Mouse (Mus musculus): Measurements from ENCODE around the gene Tsc22d3. TPM values are rescaled to one million over a fixed set of nuclear protein-coding genes. Genes with fewer than 3 reads are reported as not detected.
"Not testable (repeated sequence)": the region's sequence is repeated elsewhere in the genome, so short reads cannot be mapped to it uniquely, and the experiment has no call there.

The Tsc22d3 gene
- polyA plus RNA-seq, 1 experiment from 2014 or later: 132 TPM

DNA sequence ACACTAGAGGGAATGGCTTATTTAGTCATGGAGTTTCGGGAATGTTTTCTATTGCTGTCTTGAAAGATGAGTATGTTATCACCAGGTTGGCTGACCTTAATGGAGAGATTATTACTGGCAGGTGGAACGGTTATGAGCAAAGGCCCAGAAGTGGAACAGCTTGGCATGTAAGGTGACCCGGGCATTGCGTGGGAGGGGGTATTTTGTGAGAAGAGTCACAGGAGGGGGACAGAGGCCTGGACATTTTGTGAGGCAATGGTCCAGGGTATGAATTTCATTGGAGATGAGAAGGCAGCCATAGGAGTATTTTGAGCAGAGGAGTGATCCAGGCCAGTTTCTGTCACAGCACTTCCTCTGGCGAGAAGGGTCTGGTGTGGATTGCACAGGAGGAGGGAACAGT is 76.2 kb downstream of the Tsc22d3 start:
- H3K27me3 ChIP-seq (replicated peaks): peaks cover 13% of the 10 kb centered on the region; the same call in 1 of the 2 replicates
- no peak for ATAC-seq (ENCODE audit: low FRiP score)
- H3K9me3 ChIP-seq (replicated peaks): no peaks in the 10 kb centered on the region
- H3K4me2 ChIP-seq: no peak overlapping the region
- no peaks in the 10 kb centered on the region for H3K36me3 ChIP-seq
- 87% methylated on average over 5 of the region's 5 CpGs for WGBS
- no peaks in the 10 kb centered on the region for H3K4me1 ChIP-seq
- H3K9ac ChIP-seq (replicated peaks): no peak overlapping the region
- H3K27ac ChIP-seq (replicated peaks): no peak overlapping the region
- H3K4me3 ChIP-seq (replicated peaks): no peak overlapping the region

DNA sequence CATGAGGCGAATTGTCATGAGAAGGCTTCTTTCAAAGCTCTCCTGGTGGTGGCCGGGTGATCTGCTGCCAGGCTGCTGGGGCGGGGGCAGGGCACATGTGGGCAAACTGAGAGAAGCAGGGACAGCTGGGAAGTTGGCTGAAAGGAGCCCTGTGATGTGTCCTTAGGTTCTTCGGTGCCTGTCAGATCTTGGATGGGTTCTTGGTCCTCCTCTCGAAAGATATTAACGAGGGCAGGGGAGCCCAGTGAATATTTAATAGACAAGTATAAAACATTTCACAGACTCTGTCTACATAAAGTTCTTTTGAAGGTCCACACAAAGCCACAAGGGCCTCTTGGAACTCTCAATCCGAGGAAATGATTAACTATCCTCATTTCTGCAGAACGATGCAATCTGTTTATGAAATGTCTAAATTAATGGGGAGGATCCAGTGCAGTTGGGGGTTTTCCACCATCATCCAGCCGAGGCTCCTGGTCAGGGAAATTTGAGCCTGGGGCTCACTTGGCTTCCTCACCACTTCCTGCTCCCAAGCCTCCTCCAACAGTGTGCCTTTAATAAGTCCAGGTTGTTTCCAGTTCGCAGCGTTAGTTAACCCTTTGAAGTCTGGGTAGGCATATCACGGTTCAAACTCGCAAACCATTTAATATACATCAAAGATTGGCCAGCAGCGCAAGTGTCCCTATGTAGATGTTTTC is 78.2 kb downstream of the Tsc22d3 start:
- no peak for ATAC-seq (ENCODE audit: low FRiP score)
- Histone ChIP-seq H3K4me2 (no peak overlapping the region), H3K4me3 (replicated peaks) (no peak overlapping the region), H3K4me1 (no peaks in the 10 kb centered on the region), H3K9ac (replicated peaks) (no peak overlapping the region), H3K36me3 (no peaks in the 10 kb centered on the region), H3K27me3 (replicated peaks) (peaks cover 17% of the 10 kb centered on the region; the same call in 1 of the 2 replicates), H3K27ac (replicated peaks) (no peak overlapping the region), H3K9me3 (replicated peaks) (no peaks in the 10 kb centered on the region)
- WGBS: 73% methylated on average over 14 of the region's 14 CpGs

DNA sequence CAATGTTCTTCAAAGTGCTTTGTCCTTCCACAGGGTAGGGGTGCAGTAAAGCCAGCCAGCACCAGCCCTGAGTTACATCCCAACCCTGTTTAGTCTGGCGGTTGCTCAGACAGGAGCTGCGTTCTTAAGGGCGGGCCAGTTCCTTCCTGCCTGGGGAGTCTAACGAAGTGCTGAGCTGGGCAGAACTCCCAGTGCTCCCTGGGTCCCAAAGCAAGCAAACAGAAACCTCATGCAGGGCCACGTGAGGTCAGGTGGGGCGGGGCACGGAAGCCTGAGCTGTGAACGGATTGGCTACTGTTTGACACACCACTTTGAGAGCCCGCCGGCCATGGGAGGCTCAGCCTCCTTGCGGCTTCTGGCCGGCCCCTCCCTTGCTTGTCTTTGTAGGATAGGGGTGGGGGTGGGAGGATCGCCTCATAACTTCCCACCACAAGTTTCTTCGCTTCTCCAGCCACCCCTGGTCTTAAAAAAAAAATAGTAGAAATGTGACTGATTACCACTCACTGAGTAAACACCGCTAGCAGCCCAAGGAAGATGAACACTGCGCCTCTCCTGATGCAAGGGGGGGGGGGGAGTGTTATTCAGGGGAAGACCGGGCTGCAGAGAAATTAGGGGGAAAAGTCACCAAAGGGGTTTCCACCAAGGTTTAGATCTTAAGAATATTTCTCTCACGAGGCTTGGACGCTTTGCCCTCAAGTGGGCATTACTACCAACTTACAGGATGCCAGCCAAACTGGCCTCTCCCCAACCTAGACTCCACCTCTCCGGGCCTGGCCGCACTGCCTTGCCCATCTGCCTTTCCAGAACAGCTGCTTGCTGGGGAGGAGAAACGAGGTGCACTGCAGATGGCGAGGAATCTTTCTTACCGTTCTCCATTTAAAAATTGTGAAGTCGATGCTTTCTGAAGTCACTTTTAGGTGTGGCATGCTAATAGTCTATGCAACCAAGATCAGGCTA is 80.0 kb downstream of the Tsc22d3 start:
- 25% methylated on average over 23 of the region's 25 CpGs for WGBS
- H3K9ac ChIP-seq (replicated peaks): no peak overlapping the region
- H3K4me1 ChIP-seq: no peaks in the 10 kb centered on the region
- H3K36me3 ChIP-seq: no peaks in the 10 kb centered on the region
- peak overlapping the region; percentile 50 for H3K4me2 ChIP-seq
- peak overlapping the region; percentile 15; the same call in 1 of the 2 replicates for H3K4me3 ChIP-seq (replicated peaks)
- ATAC-seq (ENCODE audit: low FRiP score): peak; percentile 83
- peaks cover 17% of the 10 kb centered on the region; the same call in 1 of the 2 replicates for H3K27me3 ChIP-seq (replicated peaks)
- no peaks in the 10 kb centered on the region for H3K9me3 ChIP-seq (replicated peaks)
- no peak overlapping the region for H3K27ac ChIP-seq (replicated peaks)

GRCm38 (mm10) chrX:140518351-140518750 is 82.1 kb downstream of the Tsc22d3 start:
- H3K9ac ChIP-seq (replicated peaks): no peak overlapping the region
- no peak overlapping the region for H3K27ac ChIP-seq (replicated peaks)
- no peak overlapping the region for H3K4me2 ChIP-seq
- no peak overlapping the region for H3K4me3 ChIP-seq (replicated peaks)
- ATAC-seq (ENCODE audit: low FRiP score): no peak
- H3K4me1 ChIP-seq: no peaks in the 10 kb centered on the region
- WGBS: 88% methylated on average over 8 of the region's 8 CpGs
- H3K9me3 ChIP-seq (replicated peaks): no peaks in the 10 kb centered on the region
- no peaks in the 10 kb centered on the region for H3K36me3 ChIP-seq
- peaks cover 33% of the 10 kb centered on the region; the same call in 1 of the 2 replicates for H3K27me3 ChIP-seq (replicated peaks)

DNA sequence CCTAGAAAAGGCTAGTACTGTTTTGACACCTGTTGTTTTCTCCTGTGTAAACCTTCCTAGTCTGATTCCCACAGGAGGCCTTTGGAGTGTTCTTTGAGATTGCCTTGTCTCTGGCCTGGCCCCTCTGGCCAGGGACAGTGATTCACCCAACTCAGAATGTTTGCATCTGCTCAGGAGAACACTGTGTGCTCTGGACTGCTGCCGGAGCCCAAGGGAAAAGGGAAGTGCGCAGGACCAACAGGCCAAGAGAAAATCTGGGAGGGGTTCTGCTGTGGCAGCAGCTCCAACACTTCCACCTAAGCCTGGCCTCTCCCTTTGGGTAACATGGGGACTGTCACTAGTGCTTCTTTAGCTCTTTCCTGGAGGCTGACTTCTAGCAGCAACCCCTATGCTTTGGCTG is 87.1 kb downstream of the Tsc22d3 start:
- Histone ChIP-seq H3K36me3 (no peaks in the 10 kb centered on the region), H3K4me3 (replicated peaks) (no peak overlapping the region), H3K4me2 (no peak overlapping the region), H3K27me3 (replicated peaks) (peaks cover 36% of the 10 kb centered on the region), H3K9me3 (replicated peaks) (no peaks in the 10 kb centered on the region), H3K27ac (replicated peaks) (no peak overlapping the region), H3K9ac (replicated peaks) (no peak overlapping the region), H3K4me1 (peaks cover 5% of the 10 kb centered on the region; the same call in 1 of the 2 replicates)
- ATAC-seq (ENCODE audit: low FRiP score): no peak
- WGBS: 91% methylated on average over 2 of the region's 2 CpGs

- Histone ChIP-seq H3K9ac (replicated peaks) (no peak overlapping the region), H3K9me3 (replicated peaks) (no peaks in the 10 kb centered on the region), H3K36me3 (no peaks in the 10 kb centered on the region), H3K27me3 (replicated peaks) (peaks cover 38% of the 10 kb centered on the region), H3K27ac (replicated peaks) (no peak overlapping the region), H3K4me1 (peaks cover 5% of the 10 kb centered on the region; the same call in 1 of the 2 replicates), H3K4me3 (replicated peaks) (no peak overlapping the region), H3K4me2 (no peak overlapping the region)
- 51% methylated on average over 7 of the region's 7 CpGs for WGBS
- no peak for ATAC-seq (ENCODE audit: low FRiP score)
These were observed 88.5 kb downstream of the Tsc22d3 start for GRCm38 (mm10) chrX:140511687-140512651.

- H3K9me3 ChIP-seq (replicated peaks): no peaks in the 10 kb centered on the region
- peaks cover 5% of the 10 kb centered on the region; the same call in 1 of the 2 replicates for H3K4me1 ChIP-seq
- peak; percentile 50; the same call in 1 of the 2 replicates for ATAC-seq (ENCODE audit: low FRiP score)
- H3K4me3 ChIP-seq (replicated peaks): no peak overlapping the region
- peaks cover 38% of the 10 kb centered on the region for H3K27me3 ChIP-seq (replicated peaks)
- H3K27ac ChIP-seq (replicated peaks): no peak overlapping the region
- peak overlapping the region; percentile 43 for H3K4me2 ChIP-seq
- WGBS: 29% methylated on average over 23 of the region's 24 CpGs
- H3K9ac ChIP-seq (replicated peaks): no peak overlapping the region; the same call in 1 of the 2 replicates
- H3K36me3 ChIP-seq: no peaks in the 10 kb centered on the region
These were observed 89.6 kb downstream of the Tsc22d3 start for GRCm38 (mm10) chrX:140510696-140511429.

- ATAC-seq (ENCODE audit: low FRiP score): no peak
These were observed 90.6 kb downstream of the Tsc22d3 start for GRCm38 (mm10) chrX:140509817-140510216.

GRCm38 (mm10) chrX:140508791-140509190 is 91.7 kb downstream of the Tsc22d3 start:
- H3K27me3 ChIP-seq (replicated peaks): peaks cover 25% of the 10 kb centered on the region
- not testable (repeated sequence) for H3K27ac ChIP-seq (replicated peaks); H3K4me3 ChIP-seq (replicated peaks); H3K4me2 ChIP-seq; H3K9ac ChIP-seq (replicated peaks); ATAC-seq (ENCODE audit: low FRiP score); H3K4me1 ChIP-seq; H3K9me3 ChIP-seq (replicated peaks); H3K36me3 ChIP-seq
- WGBS: 87% methylated on average over 4 of the region's 4 CpGs

More at GRCm38 (mm10) chrX:140509817-140510216, 90.6 kb downstream of the Tsc22d3 start:
- Histone ChIP-seq H3K9me3 (replicated peaks) (no peaks in the 10 kb centered on the region), H3K9ac (replicated peaks) (no peak overlapping the region), H3K4me1 (peaks cover 5% of the 10 kb centered on the region; the same call in 1 of the 2 replicates), H3K27ac (replicated peaks) (no peak overlapping the region), H3K4me3 (replicated peaks) (no peak overlapping the region), H3K36me3 (no peaks in the 10 kb centered on the region), H3K27me3 (replicated peaks) (peaks cover 33% of the 10 kb centered on the region), H3K4me2 (no peak overlapping the region)
- 75% methylated on average over 6 of the region's 6 CpGs for WGBS

- H3K4me1 ChIP-seq: peaks cover 5% of the 10 kb centered on the region; the same call in 1 of the 2 replicates
- no peak overlapping the region for H3K4me2 ChIP-seq
- H3K9ac ChIP-seq (replicated peaks): no peak overlapping the region
- no peak overlapping the region for H3K4me3 ChIP-seq (replicated peaks)
- H3K36me3 ChIP-seq: no peaks in the 10 kb centered on the region
- H3K9me3 ChIP-seq (replicated peaks): no peaks in the 10 kb centered on the region
- no peak overlapping the region for H3K27ac ChIP-seq (replicated peaks)
- WGBS: 71% methylated on average over 1 of the region's 1 CpGs
- ATAC-seq (ENCODE audit: low FRiP score): no peak
- H3K27me3 ChIP-seq (replicated peaks): peaks cover 18% of the 10 kb centered on the region
These were observed 93.1 kb downstream of the Tsc22d3 start for GRCm38 (mm10) chrX:140507377-140507776.

Measured in neural tube, embryonic 15.5 days (tissue).